Mouse (Mus musculus) frontal cortex, adult 2 months (tissue): Measurements from ENCODE around the gene Cyth1. TPM values are rescaled to one million over a fixed set of nuclear protein-coding genes. Genes with fewer than 3 reads are reported as not detected.

Source experiments
- polyA plus RNA-seq: library from polyadenylated mRNA; depleted of rRNA; stranded (reverse); fragments of >200 nt; gene quantifications from 2 replicates; pipeline ENCODE4 v1.2.3, GENCODE M21; 2012; rRNA removed

Cyth1 gene
- polyA plus RNA-seq, 1 experiment, result 90.1 TPM

Other genes starting within 250 kb of the Cyth1 start
- gene Dnah17, start 118.0 kb downstream of the Cyth1 start, polyA plus RNA-seq, result 0.21 and 0.24 TPM in 2 replicates
- gene Usp36, start 41.7 kb upstream of the Cyth1 start, polyA plus RNA-seq, result 27.7 and 28.4 TPM in 2 replicates
- 0.52 and 0.76 TPM in 2 replicates for gene Cep295nl, start 93.9 kb upstream of the Cyth1 start, polyA plus RNA-seq
- 192 and 218 TPM in 2 replicates for gene Timp2, start 107.1 kb upstream of the Cyth1 start, polyA plus RNA-seq
- 38.5 and 52.4 TPM in 2 replicates for gene Lgals3bp, start 153.5 kb upstream of the Cyth1 start, polyA plus RNA-seq
- 38.3 and 40.2 TPM in 2 replicates for gene Cant1, start 170.5 kb upstream of the Cyth1 start, polyA plus RNA-seq
- 2.6 and 3.4 TPM in 2 replicates for gene C1qtnf1, start 179.6 kb upstream of the Cyth1 start, polyA plus RNA-seq
- 8.3 and 9.8 TPM in 2 replicates for gene Engase, start 228.2 kb upstream of the Cyth1 start, polyA plus RNA-seq